Mouse (Mus musculus) gastrocnemius, postnatal 36 days (tissue): ENCODE data around the gene Prdm16. TPM values are rescaled to one million over a fixed set of nuclear protein-coding genes. Genes with fewer than 3 reads are reported as not detected.

Source experiments
- DNase-seq, 2 experiments: peaks; one replicate each; pipeline ENCODE4 v3.0.0; 2022
- intact Hi-C: fragments of 180-260 bp; cut with DNase I; formaldehyde crosslinking; loops from one replicate; pipeline ENCODE4 v1.15.1; 2025
- total RNA-seq, 2 experiments: library from RNA; stranded (reverse); gene quantifications; 2 replicates each; pipeline ENCODE4 v1.2.3; 2021

Gene Prdm16
- total RNA-seq, 2 experiments from 2014 or later: 1.3 to 2.4 TPM

- no peak for DNase-seq
- intact Hi-C loops: loop anchor here (5.0 kb wide), 2 partner anchors 97 to 192 kb away; partner anchors contain the start of gene Prdm16
These were observed 191.0 kb downstream of the Prdm16 start for GRCm38 (mm10) chr4:154445721-154446120.

GRCm38 (mm10) chr4:154442645-154443304, 193.9 kb downstream of the Prdm16 start:
- intact Hi-C loops: no loop called here
- DNase-seq: no peak

GRCm38 (mm10) chr4:154439455-154440052, 197.1 kb downstream of the Prdm16 start:
- no peak for DNase-seq
- intact Hi-C loops: no loop called here

GRCm38 (mm10) chr4:154438610-154439009, 198.1 kb downstream of the Prdm16 start:
- DNase-seq: no peak
- intact Hi-C loops: no loop called here

- intact Hi-C loops: no loop called here
- no peak for DNase-seq
These were observed 206.9 kb downstream of the Prdm16 start for GRCm38 (mm10) chr4:154429770-154430169.

GRCm38 (mm10) chr4:154426901-154427300, 209.8 kb downstream of the Prdm16 start:
- no peak for DNase-seq
- intact Hi-C loops: no loop called here

- intact Hi-C loops: no loop called here
- no peak for DNase-seq
These were observed 211.4 kb downstream of the Prdm16 start for GRCm38 (mm10) chr4:154425284-154425683.

GRCm38 (mm10) chr4:154424681-154425080, 212.0 kb downstream of the Prdm16 start:
- intact Hi-C loops: no loop called here
- DNase-seq: peak; percentile 15 to 23

- DNase-seq: no peak
- intact Hi-C loops: no loop called here
These were observed 214.2 kb downstream of the Prdm16 start for GRCm38 (mm10) chr4:154422431-154422913.

- intact Hi-C loops: no loop called here
These were observed 215.9 kb downstream of the Prdm16 start for GRCm38 (mm10) chr4:154420749-154421148.

GRCm38 (mm10) chr4:154419766-154420165, 216.9 kb downstream of the Prdm16 start:
- intact Hi-C loops: no loop called here
- DNase-seq: no peak

More at GRCm38 (mm10) chr4:154420749-154421148, 215.9 kb downstream of the Prdm16 start:
- no peak for DNase-seq

- intact Hi-C loops: no loop called here
- DNase-seq: no peak
These were observed 217.7 kb downstream of the Prdm16 start for GRCm38 (mm10) chr4:154418993-154419392.

- DNase-seq: no peak
- intact Hi-C loops: no loop called here
These were observed 218.3 kb downstream of the Prdm16 start for GRCm38 (mm10) chr4:154418327-154418744.

GRCm38 (mm10) chr4:154416728-154417127, 219.9 kb downstream of the Prdm16 start:
- no peak for DNase-seq
- intact Hi-C loops: no loop called here

- DNase-seq: no peak
- intact Hi-C loops: no loop called here
These were observed 221.8 kb downstream of the Prdm16 start for GRCm38 (mm10) chr4:154414885-154415284.

- DNase-seq: no peak
- intact Hi-C loops: no loop called here
These were observed 226.1 kb downstream of the Prdm16 start for GRCm38 (mm10) chr4:154410559-154410958.

GRCm38 (mm10) chr4:154409841-154410240, 226.8 kb downstream of the Prdm16 start:
- intact Hi-C loops: no loop called here

GRCm38 (mm10) chr4:154409237-154409721, 227.4 kb downstream of the Prdm16 start:
- intact Hi-C loops: no loop called here
- DNase-seq: no peak

More at GRCm38 (mm10) chr4:154409841-154410240, 226.8 kb downstream of the Prdm16 start:
- no peak for DNase-seq

GRCm38 (mm10) chr4:154402948-154403347, 233.7 kb downstream of the Prdm16 start:
- intact Hi-C loops: no loop called here
- DNase-seq: no peak

- no peak for DNase-seq
- intact Hi-C loops: no loop called here
These were observed 234.4 kb downstream of the Prdm16 start for GRCm38 (mm10) chr4:154401982-154402932.

GRCm38 (mm10) chr4:154401379-154401778, 235.3 kb downstream of the Prdm16 start:
- no peak for DNase-seq
- intact Hi-C loops: no loop called here
